Mouse (Mus musculus): Measurements from ENCODE around the gene Tbc1d7. TPM values are rescaled to one million over a fixed set of nuclear protein-coding genes. Genes with fewer than 3 reads are reported as not detected.

Gene Tbc1d7
- 3.0 and 9.5 TPM in 2 replicates for polyA plus RNA-seq (2012; rRNA removed; ENCODE audit: low replicate concordance)

DNA sequence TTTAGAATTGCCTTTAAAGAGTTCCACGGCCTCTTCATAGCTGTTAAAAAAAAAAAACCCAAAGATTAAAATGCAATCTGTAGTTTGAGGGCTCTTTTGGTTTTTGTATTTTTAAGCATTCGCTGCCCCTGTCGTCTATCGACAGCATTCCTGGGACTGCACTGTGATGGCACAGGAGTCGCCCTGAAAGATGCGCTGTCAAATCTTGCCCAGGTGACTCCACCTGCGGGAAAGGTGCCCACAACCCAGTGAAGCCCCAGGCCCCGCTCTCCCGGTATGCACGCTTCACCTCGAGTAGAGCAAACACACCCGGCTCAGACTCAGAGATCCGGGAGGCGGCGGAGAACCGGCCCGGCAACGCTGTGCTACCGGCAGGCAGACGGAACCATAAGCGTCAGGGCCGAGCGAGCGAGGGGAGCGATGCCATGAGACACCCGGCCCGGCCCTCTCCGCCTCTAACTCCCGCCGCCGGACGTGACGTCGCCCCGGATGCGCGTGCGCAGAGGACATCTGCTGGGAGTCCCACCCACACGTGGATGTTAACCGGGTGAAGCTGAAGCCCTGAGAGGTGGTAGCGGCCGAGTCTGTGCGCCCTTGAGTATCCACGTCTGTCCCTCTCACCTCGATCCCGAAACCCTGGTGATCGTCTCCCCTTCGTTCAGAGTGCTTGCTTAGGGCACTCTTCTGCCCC is at the start of gene Tbc1d7:
Gene Tbc1d7, minus strand, starts transcription at position 482 of the 691 bp plus-strand sequence.

Other genes starting within 250 kb of the Tbc1d7 start
- 1.2 and 2.3 TPM in 2 replicates for gene Gfod1, start 132.7 kb upstream of the Tbc1d7 start, polyA plus RNA-seq (2012; rRNA removed; ENCODE audit: low replicate concordance)
- gene Sirt5, start 194.0 kb upstream of the Tbc1d7 start, polyA plus RNA-seq (2012; rRNA removed; ENCODE audit: low replicate concordance): 2.0 and 2.5 TPM in 2 replicates
- 76.1 and 81.9 TPM in 2 replicates for gene Nol7, start 226.9 kb upstream of the Tbc1d7 start, polyA plus RNA-seq (2012; rRNA removed; ENCODE audit: low replicate concordance)